Mouse (Mus musculus) erythroid progenitor cell, adult 5-6 weeks (primary cell): ENCODE data around the gene Fosb. TPM values are rescaled to one million over a fixed set of nuclear protein-coding genes. Genes with fewer than 3 reads are reported as not detected.

ENCODE experiments used
- ATAC-seq: replicated peaks from 2 replicates; pipeline ENCODE4 v1.8.0; 2016; ENCODE audit warnings: moderate number of reproducible peaks, mild to moderate bottlenecking, moderate TSS enrichment, inconsistent platforms; ENCODE audit not compliant: poor library complexity, low FRiP score, severe bottlenecking
- total RNA-seq, 2 experiments: library from RNA; stranded (forward) in 1 of 2; stranded (reverse) in 1 of 2; fragments of 150-400 nt in 1 of 2; fragments of 186-747, 209-891 nt in 1 of 2; gene quantifications; 2 replicates each; pipeline versions ENCODE4 v1.2.3 to v1.2.4; 2015 to 2017; ENCODE audit warnings: low replicate concordance in 2 of 2

The Fosb gene
- total RNA-seq, 2 experiments from 2014 or later = 1.3 to 6.3 TPM

- ATAC-seq = peak; percentile 78
Observed at GRCm38 (mm10) chr7:19265147-19265546, 44.7 kb downstream of the Fosb start.

- ATAC-seq = no peak
Observed at GRCm38 (mm10) chr7:19258336-19258735, 51.5 kb downstream of the Fosb start.

- peak; percentile 99 for ATAC-seq
Observed at GRCm38 (mm10) chr7:19257390-19258022, 52.3 kb downstream of the Fosb start.

GRCm38 (mm10) chr7:19256567-19256966 is 53.3 kb downstream of the Fosb start:
- no peak for ATAC-seq

- ATAC-seq = no peak
Observed at GRCm38 (mm10) chr7:19255395-19255794, 54.5 kb downstream of the Fosb start.

- no peak for ATAC-seq
Observed at GRCm38 (mm10) chr7:19253437-19253836, 56.4 kb downstream of the Fosb start.

Other genes with a start within 250 kb of the Fosb start
- gene Dmwd, start 233.8 kb downstream of the Fosb start, total RNA-seq (2015; ENCODE audit: low replicate concordance) = 17.7 and 33.1 TPM in 2 replicates
- 13.1 and 19.4 TPM in 2 replicates for gene Dmwd, start 233.8 kb downstream of the Fosb start, total RNA-seq (2017; ENCODE audit: low replicate concordance)
- 15.9 and 18.4 TPM in 2 replicates for gene Dmpk, start 226.2 kb downstream of the Fosb start, total RNA-seq (2015; ENCODE audit: low replicate concordance)
- gene Dmpk, start 226.2 kb downstream of the Fosb start, total RNA-seq (2017; ENCODE audit: low replicate concordance) = 4.2 and 5.0 TPM in 2 replicates
- gene Six5, start 215.5 kb downstream of the Fosb start, total RNA-seq (2015; ENCODE audit: low replicate concordance) = not detected in 2 replicates
- gene Six5, start 215.5 kb downstream of the Fosb start, total RNA-seq (2017; ENCODE audit: low replicate concordance) = 0.13 TPM in 1 of 2 replicates, not detected in the other
- gene Gm4969, start 191.7 kb downstream of the Fosb start, total RNA-seq (2015; ENCODE audit: low replicate concordance) = not detected in 2 replicates
- gene Gm4969, start 191.7 kb downstream of the Fosb start, total RNA-seq (2017; ENCODE audit: low replicate concordance) = not detected in 2 replicates
- gene Fbxo46, start 190.2 kb downstream of the Fosb start, total RNA-seq (2015; ENCODE audit: low replicate concordance) = 4.7 and 5.0 TPM in 2 replicates
- gene Fbxo46, start 190.2 kb downstream of the Fosb start, total RNA-seq (2017; ENCODE audit: low replicate concordance) = 6.3 and 7.3 TPM in 2 replicates
- gene Qpctl, start 160.8 kb downstream of the Fosb start, total RNA-seq (2015; ENCODE audit: low replicate concordance) = 2.5 and 2.9 TPM in 2 replicates
- gene Qpctl, start 160.8 kb downstream of the Fosb start, total RNA-seq (2017; ENCODE audit: low replicate concordance) = 1.9 TPM in 2 replicates
- 15.5 and 22.0 TPM in 2 replicates for gene Snrpd2, start 160.3 kb downstream of the Fosb start, total RNA-seq (2015; ENCODE audit: low replicate concordance)
- gene Snrpd2, start 160.3 kb downstream of the Fosb start, total RNA-seq (2017; ENCODE audit: low replicate concordance) = 5.4 and 15.7 TPM in 2 replicates
- gene Gipr, start 143.9 kb downstream of the Fosb start, total RNA-seq (2015; ENCODE audit: low replicate concordance) = not detected in 2 replicates
- not detected in 2 replicates for gene Gipr, start 143.9 kb downstream of the Fosb start, total RNA-seq (2017; ENCODE audit: low replicate concordance)
- gene Eml2, start 133.6 kb downstream of the Fosb start, total RNA-seq (2015; ENCODE audit: low replicate concordance) = 2.5 TPM in 1 of 2 replicates, not detected in the other
- gene Eml2, start 133.6 kb downstream of the Fosb start, total RNA-seq (2017; ENCODE audit: low replicate concordance) = 1.3 TPM in 1 of 2 replicates, not detected in the other
- gene Gpr4, start 97.5 kb downstream of the Fosb start, total RNA-seq (2015; ENCODE audit: low replicate concordance) = not detected in 2 replicates
- gene Gpr4, start 97.5 kb downstream of the Fosb start, total RNA-seq (2017; ENCODE audit: low replicate concordance) = not detected in 2 replicates
- 19.8 and 25.6 TPM in 2 replicates for gene Opa3, start 81.7 kb downstream of the Fosb start, total RNA-seq (2015; ENCODE audit: low replicate concordance)
- 20.0 and 22.7 TPM in 2 replicates for gene Opa3, start 81.7 kb downstream of the Fosb start, total RNA-seq (2017; ENCODE audit: low replicate concordance)
- 34.0 and 58.7 TPM in 2 replicates for gene Vasp, start 38.2 kb downstream of the Fosb start, total RNA-seq (2015; ENCODE audit: low replicate concordance)
- gene Vasp, start 38.2 kb downstream of the Fosb start, total RNA-seq (2017; ENCODE audit: low replicate concordance) = 17.9 and 26.7 TPM in 2 replicates
- gene Ppm1n, start 30.0 kb downstream of the Fosb start, total RNA-seq (2015; ENCODE audit: low replicate concordance) = not detected in 2 replicates
- not detected in 2 replicates for gene Ppm1n, start 30.0 kb downstream of the Fosb start, total RNA-seq (2017; ENCODE audit: low replicate concordance)
- gene Rtn2, start 27.4 kb downstream of the Fosb start, total RNA-seq (2015; ENCODE audit: low replicate concordance) = 4.0 TPM in 1 of 2 replicates, not detected in the other
- not detected in 2 replicates for gene Rtn2, start 27.4 kb downstream of the Fosb start, total RNA-seq (2017; ENCODE audit: low replicate concordance)
- 3.6 and 12.6 TPM in 2 replicates for gene Ercc1, start 34.7 kb upstream of the Fosb start, total RNA-seq (2015; ENCODE audit: low replicate concordance)
- gene Ercc1, start 34.7 kb upstream of the Fosb start, total RNA-seq (2017; ENCODE audit: low replicate concordance) = 1.2 and 1.8 TPM in 2 replicates
- gene Cd3eap, start 49.4 kb upstream of the Fosb start, total RNA-seq (2015; ENCODE audit: low replicate concordance) = 2.1 and 3.6 TPM in 2 replicates
- 0.45 and 4.0 TPM in 2 replicates for gene Cd3eap, start 49.4 kb upstream of the Fosb start, total RNA-seq (2017; ENCODE audit: low replicate concordance)
- gene Ppp1r13l, start 49.7 kb upstream of the Fosb start, total RNA-seq (2015; ENCODE audit: low replicate concordance) = not detected in 2 replicates
- gene Ppp1r13l, start 49.7 kb upstream of the Fosb start, total RNA-seq (2017; ENCODE audit: low replicate concordance) = 0.64 and 1.7 TPM in 2 replicates
- gene Ercc2, start 72.0 kb upstream of the Fosb start, total RNA-seq (2015; ENCODE audit: low replicate concordance) = 1.7 and 1.8 TPM in 2 replicates
- gene Ercc2, start 72.0 kb upstream of the Fosb start, total RNA-seq (2017; ENCODE audit: low replicate concordance) = 5.3 and 11.3 TPM in 2 replicates
- 2.5 TPM in 1 of 2 replicates, not detected in the other for gene Klc3, start 94.1 kb upstream of the Fosb start, total RNA-seq (2015; ENCODE audit: low replicate concordance)
- not detected in 2 replicates for gene Klc3, start 94.1 kb upstream of the Fosb start, total RNA-seq (2017; ENCODE audit: low replicate concordance)
- not detected in 2 replicates for gene Ckm, start 94.7 kb upstream of the Fosb start, total RNA-seq (2015; ENCODE audit: low replicate concordance)
- not detected in 2 replicates for gene Ckm, start 94.7 kb upstream of the Fosb start, total RNA-seq (2017; ENCODE audit: low replicate concordance)
- gene Mark4, start 148.8 kb upstream of the Fosb start, total RNA-seq (2015; ENCODE audit: low replicate concordance) = 4.3 and 8.8 TPM in 2 replicates
- 1.1 and 1.2 TPM in 2 replicates for gene Mark4, start 148.8 kb upstream of the Fosb start, total RNA-seq (2017; ENCODE audit: low replicate concordance)
- gene Exoc3l2, start 153.3 kb upstream of the Fosb start, total RNA-seq (2015; ENCODE audit: low replicate concordance) = not detected in 2 replicates
- not detected in 2 replicates for gene Exoc3l2, start 153.3 kb upstream of the Fosb start, total RNA-seq (2017; ENCODE audit: low replicate concordance)
- gene Bloc1s3, start 198.3 kb upstream of the Fosb start, total RNA-seq (2015; ENCODE audit: low replicate concordance) = 2.9 TPM in 2 replicates
- 0.13 and 0.15 TPM in 2 replicates for gene Bloc1s3, start 198.3 kb upstream of the Fosb start, total RNA-seq (2017; ENCODE audit: low replicate concordance)
- gene Trappc6a, start 198.3 kb upstream of the Fosb start, total RNA-seq (2015; ENCODE audit: low replicate concordance) = 12.6 and 31.9 TPM in 2 replicates
- 3.5 and 5.8 TPM in 2 replicates for gene Trappc6a, start 198.3 kb upstream of the Fosb start, total RNA-seq (2017; ENCODE audit: low replicate concordance)
- not detected in 2 replicates for gene Nkpd1, start 207.8 kb upstream of the Fosb start, total RNA-seq (2015; ENCODE audit: low replicate concordance)
- not detected in 2 replicates for gene Nkpd1, start 207.8 kb upstream of the Fosb start, total RNA-seq (2017; ENCODE audit: low replicate concordance)